Mouse (Mus musculus) neural tube, embryonic 12.5 days (tissue): ENCODE results near the gene Gm19402. TPM values are rescaled to one million over a fixed set of nuclear protein-coding genes. Genes with fewer than 3 reads are reported as not detected.
"Not testable (repeated sequence)": the region's sequence is repeated elsewhere in the genome, so short reads cannot be mapped to it uniquely, and the experiment has no call there.

Source experiments
- ATAC-seq: fragments of 200-750 bp; cut with Nextera tagmentation; 2 replicates; pipeline ENCODE4 v1.8.0; 2017; ENCODE audit warnings: low read depth, mild to moderate bottlenecking, moderate TSS enrichment, moderate library complexity; ENCODE audit not compliant: low FRiP score
- H3K27ac ChIP-seq: fragments of 300-500 bp; sonication (generic); 2 replicates; pipeline ENCODE4 v1.5.1; 2016
- H3K27me3 ChIP-seq: fragments of 300-500 bp; sonication (generic); replicated peaks from 2 replicates; pipeline ENCODE4 v1.6.1; 2016; ENCODE audit warnings: mild to moderate bottlenecking
- H3K36me3 ChIP-seq: fragments of 300-500 bp; sonication (generic); 2 replicates; pipeline ENCODE4 v1.6.1; 2016; ENCODE audit warnings: mild to moderate bottlenecking
- H3K4me1 ChIP-seq: fragments of 300-500 bp; sonication (generic); 2 replicates; pipeline ENCODE4 v1.6.1; 2016
- H3K4me2 ChIP-seq: fragments of 300-500 bp; sonication (generic); replicated peaks from 2 replicates; pipeline ENCODE4 v1.6.1; 2016; ENCODE audit warnings: mild to moderate bottlenecking
- H3K4me3 ChIP-seq: fragments of 300-500 bp; sonication (generic); 2 replicates; pipeline ENCODE4 v1.5.1; 2016
- H3K9ac ChIP-seq: fragments of 300-500 bp; sonication (generic); 2 replicates; pipeline ENCODE4 v1.6.1; 2016; ENCODE audit warnings: mild to moderate bottlenecking
- H3K9me3 ChIP-seq: fragments of 300-500 bp; sonication (generic); 2 replicates; pipeline ENCODE4 v1.6.1; 2016; ENCODE audit warnings: mild to moderate bottlenecking
- WGBS: fragments of 180-500 bp; shearing (Covaris S2); methylation state at CpG from one replicate; pipeline ENCODE4 v1.1.7; 2016; 5-methylcytosine and 5-hydroxymethylcytosine counted together
- polyA plus RNA-seq: library from polyadenylated mRNA; unstranded; fragments of >200 nt; fragmentation: Nextera tagmentation; extraction: Ambion mirVana; gene quantifications from 2 replicates; pipeline ENCODE4 v1.2.1, GENCODE M21; 2016

Gm19402 gene
- not detected in 2 replicates for polyA plus RNA-seq

DNA sequence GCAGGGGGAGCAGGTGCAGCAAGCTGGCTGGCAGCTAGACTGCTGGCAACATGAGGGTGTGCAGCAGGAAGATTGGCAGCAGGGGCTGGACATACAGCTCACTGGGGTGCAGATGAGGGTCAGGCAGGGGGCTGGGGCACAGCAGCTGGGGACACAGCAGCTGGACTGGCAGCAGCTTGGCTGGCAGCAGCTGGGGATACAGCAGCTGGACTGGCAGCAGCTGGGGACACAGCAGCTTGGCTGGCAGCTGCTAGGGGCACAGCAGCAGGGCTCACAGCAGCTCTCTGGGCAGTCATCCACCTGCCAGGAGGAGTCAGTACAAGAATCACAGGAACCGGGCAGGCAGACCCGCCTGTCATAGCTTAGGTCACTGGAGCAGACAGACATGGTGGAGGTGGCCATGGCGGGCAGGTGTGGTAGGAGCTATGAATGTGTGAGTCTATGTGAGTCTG lies at the start of gene Gm19402:
Gene Gm19402, minus strand, starts transcription at position 402 of the 452 bp plus-strand sequence.
- H3K9ac ChIP-seq, H3K27ac ChIP-seq, H3K9me3 ChIP-seq, ATAC-seq, H3K36me3 ChIP-seq, H3K4me3 ChIP-seq, H3K4me2 ChIP-seq: not testable (repeated sequence)
- 75% methylated on average over 3 of the region's 3 CpGs for WGBS
- Histone ChIP-seq H3K27me3 (peaks cover 31% of the 10 kb centered on the region), H3K4me1 (peaks cover 15% of the 10 kb centered on the region)

DNA sequence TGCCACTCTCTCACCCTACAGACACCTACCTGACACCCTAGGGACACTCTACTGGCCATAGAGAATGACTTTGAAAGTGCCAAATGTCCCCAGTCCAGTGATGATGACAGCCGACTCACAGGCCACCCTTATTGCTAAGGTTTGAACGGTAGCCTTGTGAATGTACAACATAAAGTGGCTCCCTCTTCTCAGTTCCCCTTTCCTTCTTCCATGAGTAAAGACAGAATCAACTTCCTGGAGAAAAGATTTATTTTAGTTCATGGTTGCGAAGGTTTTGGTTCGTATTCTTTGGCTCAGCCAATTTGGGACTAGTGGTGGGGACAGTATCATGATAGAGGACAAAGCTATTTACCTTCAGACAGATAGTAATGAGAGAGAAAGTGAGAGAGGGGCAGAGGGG lies 48.4 kb upstream of the Gm19402 start:
- 90% methylated on average over 4 of the region's 4 CpGs for WGBS
- Histone ChIP-seq H3K4me1 (no peaks in the 10 kb centered on the region), H3K9me3 (peaks cover 6% of the 10 kb centered on the region; the same call in 1 of the 2 replicates), H3K27ac (no peak overlapping the region), H3K4me2 (no peak overlapping the region), H3K9ac (no peak overlapping the region), H3K36me3 (no peaks in the 10 kb centered on the region), H3K4me3 (no peak overlapping the region), H3K27me3 (no peaks in the 10 kb centered on the region)
- no peak for ATAC-seq

DNA sequence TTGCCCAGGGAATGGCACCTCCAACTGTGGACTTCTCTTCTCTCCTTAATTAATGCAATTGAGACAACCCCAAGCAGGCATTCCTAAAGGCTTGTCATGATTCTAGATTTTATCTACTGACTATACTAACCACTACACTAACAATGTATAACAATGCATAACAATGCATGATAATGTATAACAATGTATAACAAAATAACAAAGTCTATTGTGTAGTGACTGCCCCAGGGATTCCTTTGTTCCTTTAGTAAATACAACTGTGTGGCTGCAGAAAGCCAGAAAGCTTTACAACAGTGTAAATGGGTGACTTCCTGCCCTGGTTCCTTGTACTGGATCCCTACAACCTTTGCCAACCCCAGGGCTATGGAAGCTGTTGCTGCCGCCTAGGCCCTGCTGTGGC lies 45.4 kb upstream of the Gm19402 start:
- Histone ChIP-seq H3K27ac (no peak overlapping the region), H3K36me3 (no peaks in the 10 kb centered on the region), H3K4me2 (no peak overlapping the region), H3K27me3 (no peaks in the 10 kb centered on the region), H3K9me3 (peaks cover 6% of the 10 kb centered on the region; the same call in 1 of the 2 replicates), H3K4me3 (no peak overlapping the region), H3K4me1 (no peaks in the 10 kb centered on the region), H3K9ac (no peak overlapping the region)
- no peak for ATAC-seq
- WGBS, result 79% methylated on average over 1 of the region's 1 CpGs

DNA sequence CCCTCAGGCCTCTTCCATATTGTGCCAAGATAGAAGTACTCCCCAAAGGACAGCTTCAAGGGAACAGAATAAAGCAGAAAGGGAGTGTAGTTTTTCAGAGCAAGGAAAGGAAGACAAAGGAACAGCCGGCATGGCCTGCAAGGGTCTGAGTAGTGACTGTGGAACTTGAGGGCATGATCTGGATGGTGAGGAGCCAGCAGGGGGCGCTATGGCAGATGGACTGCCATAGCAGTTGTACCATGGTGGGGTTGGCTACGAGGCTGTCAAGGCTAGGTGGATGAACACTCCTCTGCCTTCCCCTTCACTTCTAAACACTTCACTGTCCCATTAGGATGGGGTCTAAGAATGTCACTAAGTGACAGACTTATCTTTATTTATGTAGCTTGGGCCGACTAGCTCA lies 38.7 kb upstream of the Gm19402 start:
- 52% methylated on average over 4 of the region's 4 CpGs for WGBS
- Histone ChIP-seq H3K9me3 (no peaks in the 10 kb centered on the region), H3K4me3 (no peak overlapping the region), H3K27me3 (no peaks in the 10 kb centered on the region), H3K36me3 (no peaks in the 10 kb centered on the region), H3K27ac (no peak overlapping the region), H3K4me2 (no peak overlapping the region), H3K4me1 (no peaks in the 10 kb centered on the region), H3K9ac (no peak overlapping the region)
- no peak for ATAC-seq

DNA sequence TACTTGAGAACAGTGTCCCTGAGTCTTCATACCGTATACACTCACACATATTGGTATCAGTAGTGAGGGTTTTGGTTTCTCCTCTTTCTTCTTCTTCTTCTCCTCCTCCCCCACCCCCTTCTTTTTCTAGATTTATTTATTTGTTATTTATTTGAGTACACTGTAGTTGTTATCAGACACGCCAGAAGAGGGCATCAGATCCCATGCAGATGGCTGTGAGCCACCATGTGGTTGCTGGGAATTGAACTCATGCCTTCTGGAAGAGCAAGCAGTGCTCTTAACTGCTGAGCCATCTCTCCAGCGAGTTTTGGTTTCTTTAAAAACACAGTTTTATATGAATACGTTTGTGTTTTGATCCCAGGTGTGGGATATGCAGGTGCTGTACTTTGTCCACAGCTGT lies 37.7 kb upstream of the Gm19402 start:
- no peak for ATAC-seq
- Histone ChIP-seq H3K4me1 (no peaks in the 10 kb centered on the region), H3K4me3 (no peak overlapping the region), H3K9me3 (no peaks in the 10 kb centered on the region), H3K36me3 (no peaks in the 10 kb centered on the region), H3K27me3 (no peaks in the 10 kb centered on the region), H3K4me2 (no peak overlapping the region), H3K27ac (no peak overlapping the region), H3K9ac (no peak overlapping the region)
- 69% methylated on average over 4 of the region's 4 CpGs for WGBS

DNA sequence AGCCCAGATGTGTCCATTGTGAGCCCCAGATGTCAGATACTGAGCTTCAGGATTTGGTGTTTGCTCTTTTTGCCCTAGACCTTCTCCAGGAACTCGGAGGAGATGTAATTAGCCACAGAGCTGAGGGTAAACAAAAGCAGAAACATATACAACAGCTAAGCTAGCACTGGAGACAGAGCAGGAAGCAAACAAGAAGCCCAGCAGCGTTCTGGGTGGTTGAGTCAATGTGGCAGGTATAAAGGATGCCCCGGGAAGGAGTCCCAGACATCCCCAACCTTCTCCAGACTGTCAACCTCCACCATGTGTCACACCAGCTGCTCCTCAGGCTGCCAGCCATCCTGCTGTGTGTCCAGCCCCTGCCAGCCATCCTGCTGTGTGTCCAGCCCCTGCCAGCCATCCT lies 35.6 kb upstream of the Gm19402 start, which contains the start of gene Gm10100:
Gene Gm10100, plus strand, starts transcription at position 301 of the 400 bp plus-strand sequence.
- Histone ChIP-seq H3K9ac (no peak within 1 kb of the TSS), H3K27ac (no peak within 1 kb of the TSS), H3K4me2 (no peak within 1 kb of the TSS), H3K4me1 (no peaks in the 10 kb centered on the region), H3K4me3 (no peak within 1 kb of the TSS), H3K9me3 (no peaks in the 10 kb centered on the region), H3K36me3 (no peaks in the 10 kb centered on the region), H3K27me3 (no peaks in the 10 kb centered on the region)
- ATAC-seq, result no peak
- 53% methylated on average over 3 of the region's 3 CpGs for WGBS

DNA sequence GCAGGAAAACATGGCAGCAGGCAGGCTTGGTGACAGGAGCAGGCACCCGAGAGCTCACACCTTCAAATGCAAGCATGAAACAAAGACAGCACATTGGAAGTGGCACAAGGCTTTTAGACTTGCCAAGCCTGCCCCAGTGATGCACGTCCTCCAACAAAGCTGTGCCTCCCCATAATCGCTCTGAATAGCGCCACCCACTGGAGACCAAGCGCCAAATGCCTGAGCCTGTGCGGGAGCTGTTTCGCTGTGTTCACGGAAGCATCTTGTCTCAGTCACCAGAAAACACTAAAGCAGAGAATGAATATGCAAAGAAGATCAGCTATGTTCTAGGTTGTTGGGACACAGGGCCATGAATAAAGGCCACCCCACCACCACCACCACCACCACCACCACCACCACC lies 34.3 kb upstream of the Gm19402 start:
- 75% methylated on average over 8 of the region's 8 CpGs for WGBS
- no peak for ATAC-seq
- H3K9me3 ChIP-seq, result no peaks in the 10 kb centered on the region

DNA sequence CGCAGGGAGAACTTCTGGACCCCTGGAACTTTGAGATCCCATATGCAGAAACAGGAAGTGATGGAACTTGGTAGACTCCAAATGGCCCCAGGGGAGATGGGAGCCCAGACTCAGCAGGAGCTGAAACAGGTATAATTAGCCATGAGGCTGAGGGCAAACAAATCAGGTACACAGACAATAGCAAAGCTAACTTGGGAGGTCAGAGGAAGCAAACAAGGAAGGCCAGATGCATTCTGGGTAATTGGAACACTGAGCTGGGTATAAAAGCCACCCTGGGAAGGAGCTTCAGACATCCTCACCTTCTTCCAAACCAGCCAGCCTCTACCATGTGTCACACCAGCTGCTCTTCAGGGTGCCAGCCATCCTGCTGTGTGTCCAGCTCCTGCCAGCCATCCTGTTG lies 29.7 kb upstream of the Gm19402 start, which contains the start of gene Krtap12-1:
Gene Krtap12-1, plus strand, starts transcription at position 301 of the 400 bp plus-strand sequence.
- H3K9me3 ChIP-seq, H3K4me1 ChIP-seq, ATAC-seq, H3K27me3 ChIP-seq, H3K36me3 ChIP-seq, H3K4me2 ChIP-seq, H3K4me3 ChIP-seq, H3K9ac ChIP-seq, H3K27ac ChIP-seq: not testable (repeated sequence)
- 86% methylated on average over 1 of the region's 1 CpGs for WGBS

More for the DNA sequence above, 34.3 kb upstream of the Gm19402 start:
- Histone ChIP-seq H3K27ac (no peak overlapping the region), H3K27me3 (no peaks in the 10 kb centered on the region), H3K4me1 (no peaks in the 10 kb centered on the region), H3K4me3 (no peak overlapping the region), H3K9ac (no peak overlapping the region), H3K36me3 (no peaks in the 10 kb centered on the region), H3K4me2 (no peak overlapping the region)

DNA sequence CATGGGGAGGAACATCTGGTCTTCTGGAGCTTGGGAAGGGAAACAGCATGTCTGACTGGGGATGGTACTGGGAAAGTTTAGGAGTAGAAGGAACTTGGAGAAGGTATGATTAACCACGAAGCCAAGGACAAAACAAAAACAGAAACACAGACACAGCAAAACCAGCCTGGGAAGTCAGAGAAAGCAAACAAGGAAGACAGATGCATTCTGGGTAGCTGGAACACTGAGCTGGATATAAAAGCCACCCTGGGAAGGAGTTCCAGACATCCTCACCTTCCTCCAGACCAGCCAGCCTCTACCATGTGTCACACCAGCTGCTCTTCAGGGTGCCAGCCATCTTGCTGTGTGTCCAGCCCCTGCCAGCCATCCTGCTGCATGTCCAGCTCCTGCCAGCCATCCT lies 24.9 kb upstream of the Gm19402 start, which contains the start of gene Gm10142:
Gene Gm10142, plus strand, starts transcription at position 301 of the 400 bp plus-strand sequence.
- Histone ChIP-seq H3K9me3 (no peaks in the 10 kb centered on the region), H3K4me1 (no peaks in the 10 kb centered on the region), H3K27ac (no peak within 1 kb of the TSS), H3K27me3 (no peaks in the 10 kb centered on the region), H3K9ac (no peak within 1 kb of the TSS), H3K36me3 (no peaks in the 10 kb centered on the region), H3K4me3 (no peak within 1 kb of the TSS), H3K4me2 (no peak within 1 kb of the TSS)
- 88% methylated on average over 1 of the region's 1 CpGs for WGBS
- ATAC-seq, result no peak

DNA sequence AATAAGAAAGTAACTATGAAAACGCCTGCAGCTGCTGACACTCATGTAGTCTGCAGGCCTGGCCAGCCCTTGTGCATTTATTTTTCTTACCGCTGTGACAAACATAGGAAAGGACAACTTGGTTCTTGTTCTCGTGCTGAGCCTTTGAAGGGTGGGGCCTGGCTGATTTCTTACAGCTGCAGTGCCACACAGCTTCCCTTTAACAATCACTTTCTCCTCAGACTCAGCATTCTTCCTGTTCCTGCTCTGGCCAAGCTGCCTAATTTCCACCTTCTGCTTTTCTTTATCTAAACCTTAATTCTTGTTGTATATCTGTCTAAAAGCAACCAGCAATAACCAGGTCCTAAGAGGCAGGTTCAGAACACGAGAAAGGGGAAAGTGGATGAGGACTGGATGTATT lies 23.2 kb upstream of the Gm19402 start:
- Histone ChIP-seq H3K4me2 (no peak overlapping the region), H3K9me3 (no peaks in the 10 kb centered on the region), H3K4me3 (no peak overlapping the region), H3K27ac (no peak overlapping the region), H3K9ac (no peak overlapping the region), H3K27me3 (no peaks in the 10 kb centered on the region), H3K4me1 (no peaks in the 10 kb centered on the region), H3K36me3 (no peaks in the 10 kb centered on the region)
- 72% methylated on average over 4 of the region's 4 CpGs for WGBS
- ATAC-seq, result no peak

DNA sequence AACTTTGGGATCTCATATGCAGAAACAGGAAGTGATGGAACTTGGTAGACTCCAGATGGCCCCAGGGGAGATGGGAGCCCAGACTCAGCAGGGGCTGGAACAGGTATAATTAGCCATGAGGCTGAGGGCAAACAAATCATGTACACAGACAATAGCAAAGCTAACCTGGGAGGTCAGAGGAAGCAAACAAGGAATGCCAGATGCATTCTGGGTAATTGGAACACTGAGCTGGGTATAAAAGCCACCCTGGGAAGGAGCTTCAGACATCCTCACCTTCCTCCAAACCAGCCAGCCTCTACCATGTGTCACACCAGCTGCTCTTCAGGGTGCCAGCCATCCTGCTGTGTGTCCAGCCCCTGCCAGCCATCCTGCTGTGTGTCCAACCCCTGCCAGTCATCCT lies 20.6 kb upstream of the Gm19402 start, which contains the start of gene Gm10024:
Gene Gm10024, plus strand, starts transcription at position 301 of the 400 bp plus-strand sequence.
- H3K4me3 ChIP-seq, ATAC-seq, H3K4me2 ChIP-seq, H3K9me3 ChIP-seq, H3K27ac ChIP-seq, H3K36me3 ChIP-seq, H3K4me1 ChIP-seq, H3K9ac ChIP-seq, H3K27me3 ChIP-seq: not testable (repeated sequence)

DNA sequence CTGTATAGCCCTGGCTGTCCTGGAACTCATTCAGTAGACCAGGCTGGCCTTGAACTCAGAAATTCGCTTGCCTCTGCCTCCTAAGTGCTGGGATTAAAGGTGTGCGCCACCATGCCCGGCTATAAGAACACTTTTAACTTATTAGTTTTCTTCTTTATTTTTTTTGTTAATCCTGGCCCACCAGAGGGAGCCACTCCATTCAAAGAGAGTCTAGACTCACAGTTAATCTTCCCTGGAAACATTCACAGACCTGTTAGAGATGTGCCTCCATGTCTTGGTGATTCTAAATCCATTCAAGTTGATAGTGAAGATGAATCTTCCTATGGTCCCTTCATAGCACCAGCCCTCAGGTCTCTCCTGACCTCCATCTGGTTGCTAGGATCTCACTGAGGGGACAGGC lies 19.3 kb upstream of the Gm19402 start:
- no peak overlapping the region for H3K27ac ChIP-seq
- H3K4me2 ChIP-seq, result no peak overlapping the region
- H3K9ac ChIP-seq, result no peak overlapping the region
- ATAC-seq, result no peak
- no peaks in the 10 kb centered on the region for H3K4me1 ChIP-seq
- no peak overlapping the region for H3K4me3 ChIP-seq
- H3K36me3 ChIP-seq, result no peaks in the 10 kb centered on the region
- H3K27me3 ChIP-seq, result no peaks in the 10 kb centered on the region
- peaks cover 8% of the 10 kb centered on the region for H3K9me3 ChIP-seq
- 84% methylated on average over 3 of the region's 3 CpGs for WGBS

DNA sequence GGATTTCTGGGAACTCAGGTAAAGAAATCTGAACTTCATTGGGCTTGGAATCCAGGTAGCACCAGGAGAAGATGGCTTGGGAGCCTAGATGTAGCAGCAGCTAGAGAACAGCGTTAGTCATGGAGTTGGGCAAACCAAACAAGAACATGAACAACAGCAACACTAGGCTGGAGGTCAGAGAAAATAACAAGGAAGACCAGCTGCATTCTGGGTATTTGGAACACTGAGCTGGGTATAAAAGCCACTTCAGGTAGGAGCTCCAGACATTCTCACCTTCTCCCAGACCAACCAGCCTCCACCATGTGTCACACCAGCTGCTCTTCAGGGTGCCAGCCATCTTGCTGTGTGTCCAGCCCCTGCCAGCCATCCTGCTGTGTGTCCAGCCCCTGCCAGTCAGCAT lies 15.8 kb upstream of the Gm19402 start, which contains the start of gene Gm10272:
Gene Gm10272, plus strand, starts transcription at position 301 of the 400 bp plus-strand sequence.
- no peaks in the 10 kb centered on the region for H3K4me1 ChIP-seq
- no peak within 1 kb of the TSS for H3K4me2 ChIP-seq
- H3K27ac ChIP-seq, result no peak within 1 kb of the TSS
- H3K36me3 ChIP-seq, result no peaks in the 10 kb centered on the region
- H3K4me3 ChIP-seq, result no peak within 1 kb of the TSS
- no peaks in the 10 kb centered on the region for H3K27me3 ChIP-seq
- H3K9ac ChIP-seq, result no peak within 1 kb of the TSS
- H3K9me3 ChIP-seq, result peaks cover 18% of the 10 kb centered on the region
- 87% methylated on average over 1 of the region's 1 CpGs for WGBS
- ATAC-seq, result no peak
